Mouse (Mus musculus): ENCODE results near the gene Nrd1.

The Nrd1 gene

GRCm38 (mm10) chr4:109026543-109026942 lies 26.1 kb downstream of the Nrd1 start:
- DNase-seq (ENCODE audit: extremely low spot score) = no peak

- no peak for DNase-seq (ENCODE audit: extremely low spot score)
These were observed 29.4 kb downstream of the Nrd1 start for GRCm38 (mm10) chr4:109029857-109030256.

GRCm38 (mm10) chr4:109030266-109030665 lies 29.8 kb downstream of the Nrd1 start:
- no peak for DNase-seq (ENCODE audit: extremely low spot score)

- DNase-seq (ENCODE audit: extremely low spot score) = peak; percentile 71
These were observed 35.9 kb downstream of the Nrd1 start for GRCm38 (mm10) chr4:109036327-109036726.

GRCm38 (mm10) chr4:109042739-109043138 lies 42.3 kb downstream of the Nrd1 start:
- no peak for DNase-seq (ENCODE audit: extremely low spot score)

GRCm38 (mm10) chr4:109043294-109043693 lies 42.8 kb downstream of the Nrd1 start:
- DNase-seq (ENCODE audit: extremely low spot score) = no peak

GRCm38 (mm10) chr4:109043756-109044155 lies 43.3 kb downstream of the Nrd1 start:
- DNase-seq (ENCODE audit: extremely low spot score) = no peak

GRCm38 (mm10) chr4:109048258-109048657 lies 47.8 kb downstream of the Nrd1 start:
- DNase-seq (ENCODE audit: extremely low spot score) = no peak

GRCm38 (mm10) chr4:109052282-109052681 lies 51.8 kb downstream of the Nrd1 start:
- DNase-seq (ENCODE audit: extremely low spot score) = no peak

GRCm38 (mm10) chr4:109054003-109054402 lies 53.5 kb downstream of the Nrd1 start:
- DNase-seq (ENCODE audit: extremely low spot score) = no peak

- DNase-seq (ENCODE audit: extremely low spot score) = no peak
These were observed 55.9 kb downstream of the Nrd1 start for GRCm38 (mm10) chr4:109056351-109056750.

GRCm38 (mm10) chr4:109057640-109058039 lies 57.2 kb downstream of the Nrd1 start:
- no peak for DNase-seq (ENCODE audit: extremely low spot score)

GRCm38 (mm10) chr4:109059255-109059821 lies 58.9 kb downstream of the Nrd1 start:
- DNase-seq (ENCODE audit: extremely low spot score) = no peak

- DNase-seq (ENCODE audit: extremely low spot score) = no peak
These were observed 64.5 kb downstream of the Nrd1 start for GRCm38 (mm10) chr4:109064941-109065340.

GRCm38 (mm10) chr4:109065714-109066113 lies 65.3 kb downstream of the Nrd1 start:
- no peak for DNase-seq (ENCODE audit: extremely low spot score)

GRCm38 (mm10) chr4:109072891-109073290 lies 72.4 kb downstream of the Nrd1 start:
- DNase-seq (ENCODE audit: extremely low spot score) = no peak

GRCm38 (mm10) chr4:109073296-109073695 lies 72.8 kb downstream of the Nrd1 start:
- DNase-seq (ENCODE audit: extremely low spot score) = no peak

GRCm38 (mm10) chr4:109078941-109079340 lies 78.5 kb downstream of the Nrd1 start:
- DNase-seq (ENCODE audit: extremely low spot score) = no peak

- DNase-seq (ENCODE audit: extremely low spot score) = no peak
These were observed 79.2 kb downstream of the Nrd1 start for GRCm38 (mm10) chr4:109079676-109080075.

GRCm38 (mm10) chr4:109080118-109080517 lies 79.7 kb downstream of the Nrd1 start:
- DNase-seq (ENCODE audit: extremely low spot score) = no peak

- DNase-seq (ENCODE audit: extremely low spot score) = no peak
These were observed 88.7 kb downstream of the Nrd1 start for GRCm38 (mm10) chr4:109089171-109089570.

- no peak for DNase-seq (ENCODE audit: extremely low spot score)
These were observed 89.5 kb downstream of the Nrd1 start for GRCm38 (mm10) chr4:109089999-109090398.

- DNase-seq (ENCODE audit: extremely low spot score) = no peak
These were observed 90.9 kb downstream of the Nrd1 start for GRCm38 (mm10) chr4:109091241-109091777.

- DNase-seq (ENCODE audit: extremely low spot score) = no peak
These were observed 91.9 kb downstream of the Nrd1 start for GRCm38 (mm10) chr4:109092344-109092743.
